Mouse (Mus musculus): ENCODE results near the gene Csnk1e.

DNA sequence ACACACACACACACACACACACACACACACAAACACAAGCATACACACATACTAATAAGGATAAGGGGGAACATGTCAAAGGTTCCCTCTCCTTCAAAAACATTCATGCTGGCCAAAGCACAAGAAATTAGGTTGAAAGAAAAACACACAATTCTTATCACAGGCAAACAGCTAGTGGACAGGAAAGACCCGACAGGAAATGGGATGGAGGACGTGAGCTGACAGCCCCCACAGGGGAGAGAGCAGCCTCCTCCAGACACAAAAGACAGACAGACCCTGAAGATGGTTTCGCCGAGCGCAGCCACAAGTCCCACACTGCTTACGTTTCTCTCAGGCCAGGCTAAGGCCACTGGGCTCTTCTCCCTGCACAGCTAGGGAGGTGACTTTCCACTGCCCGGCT is 23.4 kb downstream of the Csnk1e start:
- no peak for TF ChIP-seq EP300 (IDR thresholded peaks at IDR 0.05; ENCODE audit: low read depth)
- no peak for TF ChIP-seq CTCF (IDR thresholded peaks at IDR 0.05; ENCODE audit: low read depth)
